16 mouse cellular contexts compared by ENCODE assay signal in genomic region chr17:79781262-79781661, GRCm38 (mm10).
DNase-seq lines count a peak whose midpoint lies in the region; ATAC-seq and TF ChIP-seq lines count a peak whose summit lies in the region.
"Had no signal": no experiment of that assay in that cellular context is flagged by ENCODE, and none has a peak within 500 bp of the region (broad histone marks: within the 10 kb centered on the region; RNA-seq: fewer than 3 reads in every experiment).

No protein-coding gene starts in this region.

- no peaks in the 10 kb centered on the region for H3K79me2 ChIP-seq in heart, adult 2 months (replicated peaks; ENCODE audit: control insufficient read depth, insufficient read depth, low read length)

- H3K4me1 ChIP-seq in heart, adult 2 months (ENCODE audit: control insufficient read depth, insufficient read depth, low read length) = peaks cover 5% of the 10 kb centered on the region
- H3K4me1 ChIP-seq in kidney, postnatal 0 days (replicated peaks; ENCODE audit: insufficient read depth, low read length) = peaks cover 17% of the 10 kb centered on the region
- peaks cover 6% of the 10 kb centered on the region for H3K4me1 ChIP-seq in brown adipose tissue, adult 24 weeks (ENCODE audit: control insufficient read depth, insufficient read depth, insufficient read length, low read length)
- H3K4me1 ChIP-seq in forebrain, embryonic 16.5 days (replicated peaks; ENCODE audit: control insufficient read depth, insufficient read depth, low read length) = no peaks in the 10 kb centered on the region
- H3K4me1 ChIP-seq: embryonic facial prominence, embryonic 13.5 days; forebrain, embryonic 13.5 days; heart, embryonic 15.5 days; hindbrain, embryonic 15.5 days had no signal

- H3K4me3 ChIP-seq in heart, adult 2 months = no peak overlapping the region
- no peak overlapping the region for H3K4me3 ChIP-seq in kidney, postnatal 0 days (replicated peaks; ENCODE audit: low read depth, low read length)
- H3K4me3 ChIP-seq in brown adipose tissue, adult 24 weeks (ENCODE audit: insufficient read depth, low read depth, low read length) = no peak overlapping the region
- H3K4me3 ChIP-seq in forebrain, embryonic 16.5 days (replicated peaks; ENCODE audit: low read length) = no peak overlapping the region
- H3K4me3 ChIP-seq: embryonic facial prominence, embryonic 13.5 days; forebrain, embryonic 13.5 days; heart, embryonic 15.5 days; hindbrain, embryonic 15.5 days had no signal

- TF ChIP-seq CTCF in heart, adult 2 months (IDR thresholded peaks at IDR 0.05) = no peak
- no peak for TF ChIP-seq CTCF in kidney, postnatal 0 days (IDR thresholded peaks at IDR 0.05; ENCODE audit: low read depth)

- ATAC-seq in kidney, postnatal 0 days (replicated peaks; ENCODE audit: low FRiP score, low read depth) = no peak
- ATAC-seq in forebrain, embryonic 16.5 days = no peak
- ATAC-seq: forebrain, embryonic 13.5 days had no signal

- no peaks in the 10 kb centered on the region for H3K27me3 ChIP-seq in heart, adult 2 months (ENCODE audit: control insufficient read depth, insufficient read depth, low read length)
- H3K27me3 ChIP-seq in kidney, postnatal 0 days (ENCODE audit: insufficient read depth, low read length) = no peaks in the 10 kb centered on the region
- no peaks in the 10 kb centered on the region for H3K27me3 ChIP-seq in forebrain, embryonic 16.5 days (replicated peaks; ENCODE audit: control insufficient read depth, insufficient read depth, low read length)
- H3K27me3 ChIP-seq: CH12.LX; embryonic facial prominence, embryonic 13.5 days; forebrain, embryonic 13.5 days; heart, embryonic 15.5 days; hindbrain, embryonic 15.5 days had no signal

- H3K27ac ChIP-seq in heart, adult 2 months = peak overlapping the region; percentile 40
- H3K27ac ChIP-seq in kidney, postnatal 0 days = 0 out of 2 replicates have a peak overlapping the region, but pooled peaks have one; percentile 21
- peak overlapping the region; percentile 39 for H3K27ac ChIP-seq in brown adipose tissue, adult 24 weeks (replicated peaks; ENCODE audit: low read depth, low read length)
- H3K27ac ChIP-seq in forebrain, embryonic 16.5 days (ENCODE audit: low read length) = no peak overlapping the region
- H3K27ac ChIP-seq: embryonic facial prominence, embryonic 13.5 days; forebrain, embryonic 13.5 days; heart, embryonic 15.5 days; hindbrain, embryonic 15.5 days had no signal

- H3K4me2 ChIP-seq in kidney, postnatal 0 days (ENCODE audit: low read length) = no peak overlapping the region
- no peak overlapping the region for H3K4me2 ChIP-seq in forebrain, embryonic 16.5 days (ENCODE audit: low read length)
- H3K4me2 ChIP-seq: embryonic facial prominence, embryonic 13.5 days; forebrain, embryonic 13.5 days; heart, embryonic 11.5 days; heart, embryonic 15.5 days; hindbrain, embryonic 15.5 days had no signal

- no peak for TF ChIP-seq POLR2A in heart, adult 2 months (IDR thresholded peaks at IDR 0.05; ENCODE audit: insufficient read depth, low read depth, low read length)

- H3K9ac ChIP-seq in heart, adult 2 months (ENCODE audit: low read depth, low read length) = no peak overlapping the region
- no peak overlapping the region for H3K9ac ChIP-seq in kidney, postnatal 0 days (ENCODE audit: low read depth, low read length)
- no peak overlapping the region for H3K9ac ChIP-seq in forebrain, embryonic 16.5 days (replicated peaks; ENCODE audit: low read depth, low read length)
- H3K9ac ChIP-seq: embryonic facial prominence, embryonic 13.5 days; forebrain, embryonic 13.5 days; heart, embryonic 15.5 days; hindbrain, embryonic 15.5 days had no signal

- H3K9me3 ChIP-seq in kidney, postnatal 0 days (replicated peaks; ENCODE audit: low read length) = no peaks in the 10 kb centered on the region
- H3K9me3 ChIP-seq in forebrain, embryonic 16.5 days (ENCODE audit: control insufficient read depth, low read length) = no peaks in the 10 kb centered on the region; the same call in 1 of the 2 replicates
- H3K9me3 ChIP-seq: heart, embryonic 15.5 days; hindbrain, embryonic 15.5 days had no signal

- no peak for DNase-seq in heart, adult 2 months
- DNase-seq in heart, postnatal 25 days (ENCODE audit: low spot score) = no peak
- no peak for DNase-seq in kidney, postnatal 0 days (ENCODE audit: low spot score)
- DNase-seq in kidney, postnatal 25 days = no peak
- peak; percentile 36 for DNase-seq in 3T3-L1 (ENCODE audit: low read depth, low spot score)
- DNase-seq: cerebellum, adult 11-12 months; cerebellum, adult 9-10 months; cerebellum, postnatal 25 days had no signal

- intact Hi-C loops in heart, adult 2 months (cut with DNase I) = no loop called here
- intact Hi-C loops in heart, postnatal 25 days (cut with DNase I) = no loop called here

- no peak for TF ChIP-seq EP300 in heart, adult 2 months (IDR thresholded peaks at IDR 0.05; ENCODE audit: insufficient read depth, low read depth, low read length)

- no peaks in the 10 kb centered on the region for H3K36me3 ChIP-seq in heart, adult 2 months (ENCODE audit: control insufficient read depth, insufficient read depth, low read length)
- no peaks in the 10 kb centered on the region for H3K36me3 ChIP-seq in kidney, postnatal 0 days (ENCODE audit: insufficient read depth, low read length)
- no peaks in the 10 kb centered on the region for H3K36me3 ChIP-seq in forebrain, embryonic 16.5 days (ENCODE audit: control insufficient read depth, insufficient read depth)
- H3K36me3 ChIP-seq: embryonic facial prominence, embryonic 13.5 days; heart, embryonic 15.5 days; hindbrain, embryonic 15.5 days had no signal

- 70% methylated on average over 2 of the region's 2 CpGs for WGBS in heart, adult 2 months
- WGBS in kidney, postnatal 0 days = 70% methylated on average over 2 of the region's 2 CpGs
- 94% methylated on average over 2 of the region's 2 CpGs for WGBS in forebrain, embryonic 16.5 days
